Mouse (Mus musculus) embryonic facial prominence, embryonic 14.5 days (tissue): ENCODE data around the gene Cacna1d. TPM values are rescaled to one million over a fixed set of nuclear protein-coding genes. Genes with fewer than 3 reads are reported as not detected.
A peak's percentile ranks its signal among the peaks of the same experiment; 100 is the strongest.

ENCODE experiments used
- ATAC-seq: fragments of 200-750 bp; cut with Nextera tagmentation; 2 replicates; pipeline ENCODE4 v1.8.0; 2017; ENCODE audit warnings: low read depth, moderate number of reproducible peaks, moderate TSS enrichment
- DNase-seq: peaks from one replicate; pipeline ENCODE4 v3.0.0-alpha.2; 2015; ENCODE audit warnings: low spot score
- H3K27ac ChIP-seq: fragments of 300-500 bp; sonication (generic); replicated peaks from 2 replicates; pipeline ENCODE4 v1.5.1; 2014; ENCODE audit warnings: low read depth, mild to moderate bottlenecking, low read length, moderate library complexity
- H3K27me3 ChIP-seq: fragments of 300-500 bp; sonication (generic); replicated peaks from 2 replicates; pipeline ENCODE4 v1.6.1; 2014; ENCODE audit warnings: low read length; ENCODE audit not compliant: control insufficient read depth, insufficient read depth
- H3K36me3 ChIP-seq: fragments of 300-500 bp; sonication (generic); 2 replicates; pipeline ENCODE4 v1.6.1; 2014; ENCODE audit warnings: low read length, mixed read lengths; ENCODE audit not compliant: control insufficient read depth, insufficient read depth
- H3K4me1 ChIP-seq: fragments of 300-500 bp; sonication (generic); 2 replicates; pipeline ENCODE4 v1.6.1; 2014; ENCODE audit warnings: antibody characterized with exemption, low read length; ENCODE audit not compliant: control insufficient read depth, insufficient read depth
- H3K4me2 ChIP-seq: fragments of 300-500 bp; sonication (generic); 2 replicates; pipeline ENCODE4 v1.6.1; 2014; ENCODE audit warnings: low read depth, mild to moderate bottlenecking, low read length, moderate library complexity, mixed read lengths
- H3K4me3 ChIP-seq: fragments of 300-500 bp; sonication (generic); 2 replicates; pipeline ENCODE4 v1.5.1; 2014; ENCODE audit warnings: low read depth, mild to moderate bottlenecking, low read length
- H3K9ac ChIP-seq: fragments of 300-500 bp; sonication (generic); 2 replicates; pipeline ENCODE4 v1.6.1; 2014; ENCODE audit warnings: low read depth, mild to moderate bottlenecking, low read length, moderate library complexity, mixed read lengths
- H3K9me3 ChIP-seq: fragments of 300-500 bp; sonication (generic); 2 replicates; pipeline ENCODE4 v1.6.1; 2016; ENCODE audit warnings: low read length; ENCODE audit not compliant: control insufficient read depth
- WGBS: fragments of 180-500 bp; shearing (Covaris S2); extraction: QIAGEN DNeasy Blood & Tissue Kit; methylation state at CpG from one replicate; pipeline ENCODE4 v1.1.7; 2014; 5-methylcytosine and 5-hydroxymethylcytosine counted together
- polyA plus RNA-seq: library from polyadenylated mRNA; unstranded; fragments of >200 nt; fragmentation: Nextera tagmentation; extraction: Ambion mirVana; gene quantifications from 2 replicates; pipeline ENCODE4 v1.2.1, GENCODE M21; 2014

The Cacna1d gene
- polyA plus RNA-seq, 1 experiment from 2014 or later, result 3.5 TPM

DNA sequence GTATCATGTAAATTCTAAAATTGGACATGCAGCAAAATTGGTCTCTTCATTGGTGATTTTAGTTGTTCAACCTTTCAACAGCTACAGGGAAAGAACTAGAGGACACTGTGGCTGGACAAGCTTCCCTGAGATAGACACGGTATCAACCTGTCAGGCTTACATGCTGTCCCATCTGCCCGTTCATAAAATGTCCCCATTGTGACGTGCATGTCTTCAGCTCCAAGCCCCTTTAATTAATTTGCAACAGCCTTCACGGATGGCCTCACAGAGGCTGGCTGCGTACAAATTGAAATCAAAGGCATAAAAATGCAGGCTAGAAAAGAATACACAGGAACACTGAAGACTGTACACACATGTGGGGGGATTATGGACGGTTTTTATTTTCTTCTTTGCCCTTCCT, 185.0 kb downstream of the Cacna1d start:
- WGBS, result 63% methylated on average over 6 of the region's 6 CpGs
- ATAC-seq (no peak), DNase-seq (no peak)
- H3K4me2 ChIP-seq, result no peak overlapping the region
- no peaks in the 10 kb centered on the region for H3K36me3 ChIP-seq
- H3K4me1 ChIP-seq, result no peaks in the 10 kb centered on the region
- no peak overlapping the region for H3K9ac ChIP-seq
- no peaks in the 10 kb centered on the region for H3K27me3 ChIP-seq
- no peak overlapping the region for H3K4me3 ChIP-seq
- no peak overlapping the region for H3K27ac ChIP-seq
- peaks cover 4% of the 10 kb centered on the region; the same call in 1 of the 2 replicates for H3K9me3 ChIP-seq

DNA sequence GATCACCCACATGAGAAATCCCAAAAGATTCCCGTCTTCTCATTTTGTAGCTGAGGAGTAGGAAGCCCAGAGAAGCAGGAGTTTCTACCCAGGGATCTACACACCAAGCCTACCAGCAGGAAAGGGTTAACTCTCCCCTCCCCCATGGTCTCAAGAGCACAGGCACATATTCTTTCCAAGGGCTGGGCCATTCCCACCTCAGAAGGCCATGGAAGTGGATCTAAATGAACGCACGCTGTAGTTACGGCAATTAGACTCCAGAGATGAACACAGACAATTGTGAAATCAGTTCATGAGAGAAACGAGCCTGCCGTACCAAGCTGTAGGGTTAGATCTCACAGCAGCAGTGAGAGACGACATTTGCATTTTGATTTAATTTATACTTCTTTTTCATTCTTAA, 191.3 kb downstream of the Cacna1d start:
- WGBS, result 68% methylated on average over 7 of the region's 7 CpGs
- DNase-seq (no peak), ATAC-seq (no peak)
- Histone ChIP-seq H3K4me2 (no peak overlapping the region), H3K9me3 (peaks cover 4% of the 10 kb centered on the region; the same call in 1 of the 2 replicates), H3K4me3 (no peak overlapping the region), H3K9ac (no peak overlapping the region), H3K27ac (no peak overlapping the region), H3K27me3 (no peaks in the 10 kb centered on the region), H3K4me1 (no peaks in the 10 kb centered on the region), H3K36me3 (no peaks in the 10 kb centered on the region)

DNA sequence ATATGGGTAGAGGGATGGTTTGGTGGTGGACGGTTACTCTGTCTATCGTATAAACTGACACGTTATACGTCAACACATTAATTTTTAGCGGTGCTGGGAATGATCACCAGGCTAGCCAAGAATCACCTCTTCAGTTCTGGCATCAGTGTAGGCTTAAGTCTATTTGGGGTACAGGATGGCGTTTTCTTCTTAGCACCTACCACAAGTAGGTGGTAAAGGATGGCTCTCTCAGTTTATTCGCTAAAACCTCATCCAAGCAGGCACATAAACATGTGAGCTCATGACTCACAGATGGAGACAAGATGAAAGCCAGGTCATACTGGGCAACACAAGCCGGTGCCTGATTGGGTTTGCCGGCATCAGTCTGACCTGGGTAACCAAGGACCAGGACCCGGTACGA, 193.8 kb downstream of the Cacna1d start:
- Histone ChIP-seq H3K27me3 (no peaks in the 10 kb centered on the region), H3K9ac (no peak overlapping the region), H3K4me3 (no peak overlapping the region), H3K36me3 (no peaks in the 10 kb centered on the region), H3K4me1 (no peaks in the 10 kb centered on the region), H3K9me3 (no peaks in the 10 kb centered on the region), H3K27ac (no peak overlapping the region), H3K4me2 (no peak overlapping the region)
- WGBS, result 92% methylated on average over 11 of the region's 11 CpGs
- DNase-seq (no peak), ATAC-seq (no peak)

DNA sequence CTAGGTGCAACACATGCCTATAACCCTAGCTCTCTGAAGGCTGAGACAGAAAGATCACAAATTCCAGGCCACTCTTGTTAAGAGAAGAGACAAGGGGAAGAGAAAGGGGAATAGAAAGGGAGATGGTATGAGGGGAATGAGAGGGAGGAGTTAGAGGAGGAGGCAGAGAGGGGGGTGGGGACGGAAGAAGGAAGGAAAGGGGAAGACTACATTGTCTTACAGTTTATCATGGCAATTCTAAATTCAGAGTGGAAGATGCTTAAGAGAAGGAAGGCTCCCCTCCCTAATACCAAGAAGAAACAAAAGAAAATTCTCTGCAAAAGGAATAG, 199.2 kb downstream of the Cacna1d start:
- WGBS, result 15% methylated on average over 1 of the region's 1 CpGs
- Histone ChIP-seq H3K4me1 (peaks cover 7% of the 10 kb centered on the region; the same call in 1 of the 2 replicates), H3K27ac (no peak overlapping the region), H3K4me2 (no peak overlapping the region), H3K36me3 (no peaks in the 10 kb centered on the region), H3K9ac (no peak overlapping the region), H3K4me3 (no peak overlapping the region), H3K27me3 (no peaks in the 10 kb centered on the region), H3K9me3 (no peaks in the 10 kb centered on the region)
- ATAC-seq (no peak), DNase-seq (no peak)

DNA sequence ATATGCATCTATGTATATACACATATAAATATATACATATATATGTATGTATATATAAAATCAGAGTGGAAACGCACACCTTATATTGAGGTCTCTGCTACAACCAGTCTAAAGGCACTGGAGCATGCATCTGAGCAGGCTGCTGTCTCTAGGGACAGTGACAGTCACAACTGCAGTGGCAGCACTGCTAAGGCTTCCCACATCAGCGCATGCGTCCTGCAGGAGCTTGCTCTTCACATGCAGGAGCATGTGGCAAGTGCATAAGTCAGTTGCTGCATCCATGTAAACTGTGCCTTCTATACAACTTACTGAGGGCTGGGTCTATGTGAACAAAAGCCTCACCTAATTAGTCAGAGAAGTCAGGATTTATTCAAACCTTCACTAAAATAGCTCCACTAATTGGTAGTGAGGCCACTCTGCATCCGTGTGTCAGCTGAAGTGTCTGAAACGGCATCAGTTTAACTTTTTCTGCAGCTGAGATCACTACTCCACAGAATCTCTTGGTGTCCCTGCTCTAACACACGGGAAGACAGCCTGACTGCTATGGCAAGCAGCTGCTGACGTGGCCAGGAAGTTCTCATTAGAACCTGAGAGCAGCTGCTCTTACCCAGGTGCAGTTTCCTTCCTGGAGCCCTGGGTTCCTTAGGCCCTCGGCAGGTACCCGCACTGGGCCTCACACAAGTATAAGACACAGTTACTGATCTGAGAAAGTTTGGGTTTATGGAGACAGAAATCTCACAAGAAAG, 199.7 kb downstream of the Cacna1d start:
- Histone ChIP-seq H3K27me3 (no peaks in the 10 kb centered on the region), H3K4me2 (no peak overlapping the region), H3K36me3 (no peaks in the 10 kb centered on the region), H3K27ac (no peak overlapping the region), H3K4me3 (no peak overlapping the region), H3K9me3 (no peaks in the 10 kb centered on the region), H3K4me1 (peaks cover 7% of the 10 kb centered on the region; the same call in 1 of the 2 replicates), H3K9ac (no peak overlapping the region)
- WGBS, result 55% methylated on average over 9 of the region's 9 CpGs
- DNase-seq (no peak), ATAC-seq (no peak)

DNA sequence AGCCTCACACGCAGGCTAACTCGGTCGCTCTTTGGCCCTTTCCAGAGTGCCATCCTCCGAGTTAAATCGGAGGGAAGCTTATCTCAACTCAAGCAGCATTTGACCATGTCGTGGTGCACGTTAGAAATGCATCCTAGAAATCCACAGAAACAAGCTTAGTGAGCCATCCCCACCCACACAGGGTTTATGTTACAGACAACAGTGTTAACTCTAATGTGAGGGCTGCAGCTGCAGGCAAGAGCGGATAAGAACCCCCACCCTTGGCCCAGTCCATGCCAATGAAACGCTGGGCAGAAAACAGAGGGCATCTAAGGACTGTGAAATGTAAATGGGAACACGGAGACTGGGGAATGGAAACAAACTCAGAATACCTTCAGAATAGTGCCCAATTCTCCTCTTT, 206.8 kb downstream of the Cacna1d start:
- 0 out of 2 replicates have a peak overlapping the region, but pooled peaks have one; percentile 14 for H3K4me2 ChIP-seq
- no peak overlapping the region; the same call in 1 of the 2 replicates for H3K27ac ChIP-seq
- H3K27me3 ChIP-seq, result no peaks in the 10 kb centered on the region
- DNase-seq, result peak; percentile 38
- H3K4me3 ChIP-seq, result no peak overlapping the region
- H3K9ac ChIP-seq, result no peak overlapping the region
- H3K9me3 ChIP-seq, result 0 out of 2 replicates have a peak, but pooled peaks cover 4% of the 10 kb centered on the region
- no peaks in the 10 kb centered on the region for H3K36me3 ChIP-seq
- 56% methylated on average over 10 of the region's 10 CpGs for WGBS
- ATAC-seq, result no peak
- peaks cover 6% of the 10 kb centered on the region; the same call in 1 of the 2 replicates for H3K4me1 ChIP-seq

DNA sequence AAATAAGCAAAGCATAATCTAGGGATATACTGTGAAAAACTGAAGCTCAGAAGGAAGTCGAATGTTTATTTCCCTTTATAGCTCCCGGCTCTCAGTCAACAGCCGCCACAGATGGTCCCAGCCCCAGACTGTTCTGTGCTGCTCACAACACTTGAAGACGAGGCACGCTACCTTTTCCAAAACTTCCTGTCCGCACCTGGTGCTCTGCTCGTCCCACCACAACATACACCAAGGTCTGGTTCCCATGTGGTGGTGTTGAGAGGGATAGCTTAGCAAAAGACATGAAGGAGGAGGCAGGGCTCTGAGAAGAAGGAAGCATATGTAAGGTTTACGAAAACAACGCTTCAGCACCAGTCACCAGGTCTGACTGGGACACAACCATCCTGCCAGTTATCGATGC, 207.2 kb downstream of the Cacna1d start:
- no peak overlapping the region; the same call in 1 of the 2 replicates for H3K27ac ChIP-seq
- ATAC-seq (no peak), DNase-seq (peak; percentile 30)
- 0 out of 2 replicates have a peak overlapping the region, but pooled peaks have one; percentile 14 for H3K4me2 ChIP-seq
- no peaks in the 10 kb centered on the region for H3K27me3 ChIP-seq
- H3K9ac ChIP-seq, result no peak overlapping the region
- no peak overlapping the region for H3K4me3 ChIP-seq
- 0 out of 2 replicates have a peak, but pooled peaks cover 4% of the 10 kb centered on the region for H3K9me3 ChIP-seq
- WGBS, result 48% methylated on average over 10 of the region's 10 CpGs
- H3K4me1 ChIP-seq, result peaks cover 6% of the 10 kb centered on the region; the same call in 1 of the 2 replicates
- H3K36me3 ChIP-seq, result no peaks in the 10 kb centered on the region

DNA sequence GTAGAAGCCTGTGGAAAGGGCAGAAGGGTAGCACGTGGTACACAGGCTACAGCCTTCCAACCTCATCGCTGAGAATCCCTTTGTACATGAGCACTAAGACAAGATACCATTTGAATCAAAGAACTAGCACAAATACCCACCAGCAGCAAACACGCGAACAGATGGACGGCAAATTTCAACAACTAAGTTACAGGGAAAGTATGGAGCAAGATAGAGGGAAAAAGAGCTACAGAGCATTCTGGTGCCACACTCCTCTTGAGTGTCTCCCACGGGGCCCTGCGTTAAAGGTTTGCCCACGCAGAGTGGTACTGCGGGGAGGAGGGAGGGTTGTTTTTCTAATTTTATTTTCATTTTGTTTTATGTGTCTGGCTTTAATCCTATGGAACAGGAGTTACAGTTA, 215.7 kb downstream of the Cacna1d start:
- no peaks in the 10 kb centered on the region for H3K9me3 ChIP-seq
- DNase-seq (no peak), ATAC-seq (no peak)
- H3K4me2 ChIP-seq, result no peak overlapping the region
- no peaks in the 10 kb centered on the region for H3K4me1 ChIP-seq
- 83% methylated on average over 9 of the region's 9 CpGs for WGBS
- no peaks in the 10 kb centered on the region for H3K36me3 ChIP-seq
- no peaks in the 10 kb centered on the region for H3K27me3 ChIP-seq
- H3K27ac ChIP-seq, result no peak overlapping the region
- no peak overlapping the region for H3K9ac ChIP-seq
- H3K4me3 ChIP-seq, result no peak overlapping the region

DNA sequence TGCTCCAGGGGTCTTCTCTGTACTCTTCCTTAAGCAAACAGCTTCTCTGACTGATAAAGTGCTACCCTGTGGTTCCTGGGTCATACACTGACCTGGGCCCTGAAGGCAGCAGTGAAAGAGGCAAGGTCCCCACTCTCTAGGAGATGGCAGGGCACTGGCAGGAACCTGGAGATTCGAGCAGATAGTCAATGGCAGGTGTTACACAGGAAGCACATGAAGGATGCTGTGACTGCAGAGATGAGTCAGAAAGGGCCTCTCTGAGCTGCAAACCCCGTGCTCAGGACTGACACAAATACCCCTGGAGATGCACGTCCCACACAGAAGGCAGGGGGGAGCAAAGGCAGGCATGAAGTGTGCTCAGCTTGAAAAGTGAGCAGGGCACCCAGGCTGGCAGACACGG, 218.3 kb downstream of the Cacna1d start:
- no peak for ATAC-seq
- H3K9ac ChIP-seq, result no peak overlapping the region
- H3K27ac ChIP-seq, result no peak overlapping the region
- H3K27me3 ChIP-seq, result no peaks in the 10 kb centered on the region
- no peaks in the 10 kb centered on the region for H3K9me3 ChIP-seq
- WGBS, result 61% methylated on average over 4 of the region's 4 CpGs
- no peaks in the 10 kb centered on the region for H3K4me1 ChIP-seq
- no peak for DNase-seq
- no peaks in the 10 kb centered on the region for H3K36me3 ChIP-seq
- H3K4me2 ChIP-seq, result no peak overlapping the region
- no peak overlapping the region for H3K4me3 ChIP-seq
